Mouse (Mus musculus) layer of hippocampus, postnatal 14 days (tissue): ENCODE measurements around the gene Ehd1. TPM values are rescaled to one million over a fixed set of nuclear protein-coding genes. Genes with fewer than 3 reads are reported as not detected.

Source experiments
- DNase-seq, 2 experiments: peaks; one replicate each; pipeline ENCODE4 v3.0.0; 2021 to 2022; ENCODE audit warnings: low spot score in 2 of 2, mixed read lengths in 1 of 2
- long read RNA-seq, 2 experiments: library from polyadenylated mRNA; stranded (forward); transcript quantifications; one replicate each; pipeline ENCODE4 v2.0.0; 2021
- total RNA-seq, 2 experiments: library from RNA; stranded (reverse); gene quantifications; 2 replicates each; pipeline ENCODE4 v1.2.3; 2021

The Ehd1 gene
- 10 to 100 TPM; 68.8 to 79.0 TPM for total RNA-seq
- long read RNA-seq, experiment 1, transcript Ehd1-201 (5 exons, 3,353 nt), result major isoform, 95 of 106 reads
- long read RNA-seq, experiment 1, partial matches to known transcripts, result 5 of 106 reads
- long read RNA-seq, experiment 1, other reads (novel, unspliced or antisense), result 6 of 106 reads
- long read RNA-seq, experiment 2, transcript Ehd1-201 (5 exons, 3,353 nt), result major isoform, 96 of 109 reads
- long read RNA-seq, experiment 2, partial matches to known transcripts, result 3 of 109 reads
- long read RNA-seq, experiment 2, other reads (novel, unspliced or antisense), result 10 of 109 reads

- peak; percentile 96 to 97 for DNase-seq
Observed at GRCm38 (mm10) chr19:6276426-6277421, at the start of gene Ehd1. Gene Ehd1, plus strand, starts transcription at chr19:6276725.

DNA sequence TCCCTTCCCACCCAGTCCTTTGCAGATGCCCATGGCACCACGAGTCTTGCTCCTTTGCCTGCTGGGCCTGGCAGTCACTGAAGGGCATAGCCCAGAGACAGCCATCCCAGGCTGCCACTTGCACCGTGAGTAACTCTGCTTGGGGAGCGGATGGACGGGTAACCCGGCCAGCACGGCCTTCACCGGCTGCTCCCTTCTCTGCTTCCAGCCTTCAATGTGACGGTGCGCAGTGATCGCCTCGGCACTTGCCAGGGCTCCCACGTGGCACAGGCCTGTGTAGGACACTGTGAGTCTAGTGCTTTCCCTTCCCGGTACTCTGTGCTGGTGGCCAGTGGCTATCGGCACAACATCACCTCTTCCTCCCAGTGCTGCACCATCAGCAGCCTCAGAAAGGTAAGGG is 49.8 kb upstream of the Ehd1 start:
- no peak for DNase-seq

DNA sequence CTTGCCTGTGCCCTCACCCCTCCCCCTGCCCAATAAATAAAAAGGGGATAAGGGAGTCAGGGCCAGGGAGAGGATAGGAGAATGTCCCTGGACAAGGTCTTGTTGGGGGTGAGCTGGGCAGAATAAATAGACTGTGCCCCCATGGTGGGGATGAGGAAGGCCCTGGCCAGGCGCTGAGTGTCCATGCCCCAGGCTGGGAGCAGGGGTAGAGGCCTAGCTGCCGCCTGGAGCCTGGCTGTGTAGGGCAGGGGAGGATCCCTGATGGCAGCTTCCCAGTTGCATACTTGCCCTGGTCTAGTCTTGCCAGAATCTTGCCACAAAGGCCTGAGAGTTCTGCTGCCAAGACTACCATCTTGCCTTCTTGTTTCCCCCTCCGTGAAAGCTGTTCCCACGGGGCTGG is 48.7 kb upstream of the Ehd1 start:
- DNase-seq, result peak; percentile 15 to 25

DNA sequence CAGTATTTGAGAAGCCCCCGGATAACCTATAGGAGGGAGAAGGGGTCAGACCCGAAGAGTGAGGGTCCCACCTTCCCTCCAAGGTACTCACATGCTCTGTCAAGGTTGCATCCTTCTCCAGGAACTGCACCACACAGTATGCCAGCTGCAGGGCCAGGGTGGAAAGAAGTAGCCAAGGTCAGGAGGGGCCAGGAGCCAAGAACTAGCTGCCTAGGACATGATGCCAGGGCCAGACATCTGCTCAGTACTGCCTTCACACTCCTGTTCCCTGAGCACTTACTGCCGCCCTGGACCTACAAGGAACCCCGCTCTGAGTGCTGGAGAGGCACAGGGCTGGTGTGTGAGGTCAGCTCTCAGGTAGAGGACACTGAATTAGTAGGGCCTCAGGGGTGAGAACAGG is 46.1 kb upstream of the Ehd1 start:
- no peak for DNase-seq

DNA sequence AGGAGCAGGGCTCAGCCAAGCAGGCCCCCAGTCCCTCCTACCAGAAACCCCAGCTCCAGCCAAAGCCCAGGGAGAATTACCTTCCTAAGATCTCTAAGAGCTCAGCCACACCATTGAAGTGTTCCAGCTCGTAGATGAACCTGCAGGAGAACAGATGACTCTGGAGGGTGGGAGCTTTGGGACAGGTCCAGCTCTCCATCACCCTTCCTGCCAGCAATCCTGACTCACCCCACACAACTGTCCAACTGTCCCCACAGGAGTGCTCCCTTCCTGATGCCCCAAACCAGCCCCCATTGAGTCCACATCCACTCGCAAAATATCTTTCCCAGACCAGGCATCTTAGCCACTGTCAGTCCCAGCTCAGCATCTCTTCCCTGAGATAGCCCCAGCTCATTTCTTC is 45.5 kb upstream of the Ehd1 start:
- DNase-seq, result no peak

- no peak for DNase-seq
Observed at GRCm38 (mm10) chr19:6233647-6234046, 42.9 kb upstream of the Ehd1 start.

DNA sequence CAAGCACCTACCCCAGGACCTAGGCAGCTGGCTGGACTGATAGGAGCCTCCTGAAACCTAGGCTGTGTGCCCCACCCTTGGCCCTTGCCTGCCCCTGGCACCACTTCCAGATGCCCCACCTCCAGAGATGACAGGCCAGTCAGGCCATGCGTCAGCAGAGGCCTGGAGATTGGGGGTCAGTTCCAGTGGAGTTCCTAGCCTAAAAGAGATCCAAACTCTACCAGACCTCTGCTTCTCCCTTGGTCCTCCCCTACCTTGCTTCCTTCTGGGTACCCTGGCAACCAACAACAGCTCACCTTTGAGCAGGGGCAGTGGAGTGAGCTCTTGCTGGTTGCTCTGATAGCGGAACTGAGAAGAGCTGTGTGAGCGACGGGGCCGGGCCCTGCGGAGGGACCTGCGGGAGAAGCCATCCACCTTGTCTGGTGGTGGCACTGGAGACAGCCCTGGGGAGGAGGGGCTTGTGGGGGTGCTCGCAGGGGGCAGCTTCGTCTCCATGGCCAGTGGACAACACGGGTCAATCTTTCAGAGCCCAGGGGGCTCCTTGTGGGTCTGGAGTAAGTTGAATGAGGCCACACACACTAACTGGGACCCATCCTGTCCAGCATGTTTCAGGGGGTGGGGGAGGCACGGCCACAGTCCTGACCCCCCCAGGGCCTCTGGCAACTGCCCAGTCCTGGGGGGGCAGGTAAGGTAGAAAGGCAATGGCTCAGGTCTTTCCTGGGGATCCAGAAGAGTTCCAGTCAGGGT is 42.0 kb upstream of the Ehd1 start:
- DNase-seq, result no peak

DNA sequence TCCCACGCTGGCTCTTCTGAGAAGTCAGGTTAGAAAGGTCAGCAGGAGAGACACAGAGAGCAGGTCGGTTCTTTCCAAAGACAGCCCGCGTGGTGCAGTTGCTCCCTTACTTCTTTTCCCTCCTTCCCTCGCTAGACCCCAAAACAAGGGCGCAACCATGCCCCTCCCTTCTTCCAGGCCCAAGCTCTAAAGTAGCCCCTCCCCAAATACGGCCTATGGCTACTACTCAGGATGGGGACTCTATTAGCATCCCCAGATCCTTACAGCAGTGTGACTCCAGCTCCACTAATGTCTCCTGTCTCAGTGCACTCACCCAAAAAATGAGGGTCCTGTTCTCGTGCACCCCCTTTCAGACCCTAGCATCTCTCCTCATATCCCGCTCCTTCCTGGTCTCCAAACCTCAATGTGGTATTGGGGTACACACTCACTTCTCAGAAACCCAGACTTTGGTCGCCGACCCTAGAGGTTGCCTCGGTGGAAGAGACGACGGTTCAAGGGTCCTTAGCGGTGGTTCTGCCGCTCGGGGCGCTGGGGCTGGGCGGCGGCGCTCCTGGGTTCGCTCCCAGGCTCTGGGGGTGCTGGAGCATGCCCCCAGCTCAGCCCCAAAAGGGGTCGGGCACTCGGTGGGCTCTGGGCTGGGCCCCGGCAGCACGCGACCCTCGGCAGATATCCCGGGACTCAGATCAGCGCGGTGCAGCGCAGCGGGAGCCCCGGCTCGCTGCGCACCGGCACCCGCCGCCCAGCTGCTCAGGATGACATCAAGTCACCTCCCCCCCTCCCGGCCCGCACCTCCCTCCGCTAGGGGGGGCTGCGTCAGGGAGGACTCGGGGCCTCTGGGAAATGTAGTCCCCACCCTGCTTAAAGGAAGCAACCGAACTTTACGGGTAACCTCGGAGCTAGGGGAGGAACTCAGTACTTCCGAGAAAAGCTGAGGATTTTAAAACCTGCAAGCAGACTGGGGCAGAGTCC is 41.2 kb upstream of the Ehd1 start, which contains the start of gene Ppp2r5b:
Gene Ppp2r5b, minus strand, starts transcription at position 789 of the 969 bp plus-strand sequence.
- peak; percentile 92 to 96 for DNase-seq

- DNase-seq, result peak; percentile 91 to 96
Observed at GRCm38 (mm10) chr19:6236053-6236441, 40.5 kb upstream of the Ehd1 start.

- DNase-seq, result no peak
Observed at GRCm38 (mm10) chr19:6236842-6237241, 39.7 kb upstream of the Ehd1 start.

- DNase-seq, result no peak
Observed at GRCm38 (mm10) chr19:6238740-6239139, 37.8 kb upstream of the Ehd1 start.

- DNase-seq, result no peak
Observed at GRCm38 (mm10) chr19:6240136-6240535, 36.4 kb upstream of the Ehd1 start.

DNA sequence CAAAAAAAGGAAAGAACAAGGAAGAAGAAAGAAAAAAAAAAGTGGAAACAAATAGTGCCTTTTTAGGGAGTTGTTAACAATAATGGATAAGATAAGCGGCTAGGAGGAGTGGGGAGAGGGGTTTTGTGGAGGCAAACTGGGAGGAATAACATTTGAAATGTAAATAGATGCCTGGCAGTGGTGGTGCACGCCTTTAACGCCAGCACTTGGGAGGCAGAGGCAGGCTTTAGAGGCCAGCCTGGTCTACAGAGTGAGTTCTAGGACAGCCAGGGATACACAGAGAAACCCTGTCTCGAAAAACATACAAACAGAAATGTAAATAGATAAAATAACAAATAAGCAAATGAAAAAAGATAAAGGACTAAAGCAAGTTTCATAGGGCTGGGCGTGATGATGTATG is 35.8 kb upstream of the Ehd1 start:
- no peak for DNase-seq

DNA sequence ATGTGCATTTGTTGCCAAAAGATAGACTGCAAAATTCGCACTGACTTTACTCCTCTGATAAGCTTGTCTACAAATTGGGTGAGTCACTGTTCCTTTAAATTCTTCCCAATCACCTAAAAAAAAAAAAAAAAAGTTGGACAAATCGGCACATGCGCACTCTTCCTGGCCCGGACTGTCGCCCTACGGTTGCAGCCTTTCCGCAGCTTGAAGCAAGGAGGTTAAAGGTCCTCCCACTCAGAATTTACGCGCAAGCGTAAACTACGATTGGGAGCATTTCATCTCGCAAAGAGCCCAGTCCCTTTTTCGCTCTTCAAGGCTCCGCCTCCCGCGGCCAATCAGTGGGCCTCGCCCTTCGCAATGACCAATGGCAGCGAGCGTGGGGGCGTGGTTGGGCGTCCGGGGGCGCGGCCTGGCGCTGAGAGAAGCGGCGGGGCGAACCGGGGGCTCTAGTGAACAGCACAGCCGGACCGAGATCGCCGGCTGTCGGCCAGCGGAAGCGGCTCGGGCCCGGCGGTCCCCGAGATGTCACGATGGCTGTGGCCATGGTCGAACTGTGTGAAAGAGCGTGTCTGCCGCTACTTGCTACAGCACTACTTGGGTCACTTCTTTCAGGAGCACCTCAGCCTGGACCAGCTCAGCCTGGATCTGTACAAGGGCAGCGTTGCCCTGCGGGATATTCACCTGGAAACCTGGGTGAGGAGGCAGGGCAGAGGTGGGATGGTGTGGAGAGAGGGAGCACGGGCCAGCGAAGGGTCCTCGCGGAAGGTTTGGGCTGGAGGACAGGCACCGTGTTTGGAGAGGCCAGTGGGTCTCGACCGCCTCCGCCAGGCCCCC is 35.0 kb upstream of the Ehd1 start, which contains the start of gene Atg2a:
Gene Atg2a, plus strand, starts transcription at position 395 of the 834 bp plus-strand sequence.
- peak; percentile 96 to 98 for DNase-seq

DNA sequence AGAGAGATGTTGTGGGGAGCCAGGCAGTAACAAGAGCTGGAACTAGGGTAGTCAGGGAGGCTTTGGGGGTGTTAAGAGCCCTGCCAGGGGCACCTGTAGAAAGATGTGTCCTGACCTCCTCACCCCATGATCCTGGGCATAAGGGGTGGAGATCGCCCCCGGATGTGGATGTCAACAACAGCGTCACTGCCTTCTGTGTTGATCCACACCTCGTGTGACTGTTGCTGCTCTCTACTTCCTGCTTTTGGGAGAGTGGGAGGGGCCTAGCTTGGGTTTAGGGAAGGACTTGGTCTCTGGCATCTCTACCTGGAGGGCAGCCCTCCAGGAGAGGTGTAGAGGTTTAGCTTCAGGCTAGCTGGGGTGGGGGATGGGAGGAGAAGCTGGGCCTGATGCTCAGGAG is 34.2 kb upstream of the Ehd1 start:
- no peak for DNase-seq

- DNase-seq, result no peak
Observed at GRCm38 (mm10) chr19:6243226-6243625, 33.3 kb upstream of the Ehd1 start.

GRCm38 (mm10) chr19:6245806-6246205 is 30.7 kb upstream of the Ehd1 start:
- DNase-seq, result no peak

GRCm38 (mm10) chr19:6247526-6248300 is 28.8 kb upstream of the Ehd1 start:
- DNase-seq, result no peak
